Mouse (Mus musculus) embryonic facial prominence, embryonic 11.5 days (tissue): ENCODE data around the gene Hip1r. TPM values are rescaled to one million over a fixed set of nuclear protein-coding genes. Genes with fewer than 3 reads are reported as not detected.

Experiments used
- ATAC-seq: fragments of 200-750 bp; cut with Nextera tagmentation; replicated peaks from 2 replicates; pipeline ENCODE4 v1.8.0; 2017; ENCODE audit warnings: low read depth; ENCODE audit not compliant: insufficient number of reproducible peaks, low FRiP score, low TSS enrichment
- DNase-seq: peaks from one replicate; pipeline ENCODE4 v3.0.0-alpha.2; 2015; ENCODE audit warnings: low spot score
- H3K27ac ChIP-seq: fragments of 300-500 bp; sonication (generic); replicated peaks from 2 replicates; pipeline ENCODE4 v1.5.1; 2014; ENCODE audit warnings: mild to moderate bottlenecking, low read depth, low read length, control low read depth
- H3K27me3 ChIP-seq: fragments of 300-500 bp; sonication (generic); 2 replicates; pipeline ENCODE4 v1.6.1; 2014; ENCODE audit warnings: mild to moderate bottlenecking, low read length, moderate library complexity, mixed read lengths; ENCODE audit not compliant: control insufficient read depth, insufficient read depth
- H3K36me3 ChIP-seq: fragments of 300-500 bp; sonication (generic); replicated peaks from 2 replicates; pipeline ENCODE4 v1.6.1; 2014; ENCODE audit warnings: low read depth, mild to moderate bottlenecking, low read length, moderate library complexity, mixed read lengths; ENCODE audit not compliant: control insufficient read depth, insufficient read depth
- H3K4me1 ChIP-seq: fragments of 300-500 bp; sonication (generic); 2 replicates; pipeline ENCODE4 v1.6.1; 2014; ENCODE audit warnings: low read length, mixed read lengths; ENCODE audit not compliant: control insufficient read depth, insufficient read depth
- H3K4me2 ChIP-seq: fragments of 300-500 bp; sonication (generic); 2 replicates; pipeline ENCODE4 v1.6.1; 2014; ENCODE audit warnings: low read depth, mild to moderate bottlenecking, control low read depth, low read length, moderate library complexity
- H3K4me3 ChIP-seq: fragments of 300-500 bp; sonication (generic); 2 replicates; pipeline ENCODE4 v1.5.1; 2014; ENCODE audit warnings: low read depth, low read length, control low read depth
- H3K9ac ChIP-seq: fragments of 300-500 bp; sonication (generic); replicated peaks from 2 replicates; pipeline ENCODE4 v1.6.1; 2014; ENCODE audit warnings: mild to moderate bottlenecking, control low read depth, low read length
- H3K9me3 ChIP-seq: fragments of 300-500 bp; sonication (generic); replicated peaks from 2 replicates; pipeline ENCODE4 v1.6.1; 2016; ENCODE audit warnings: mild to moderate bottlenecking, low read length, inconsistent platforms, mixed read lengths; ENCODE audit not compliant: control insufficient read depth
- WGBS: fragments of 180-500 bp; shearing (Covaris S2); extraction: QIAGEN DNeasy Blood & Tissue Kit; methylation state at CpG from one replicate; pipeline ENCODE4 v1.1.7; 2014; 5-methylcytosine and 5-hydroxymethylcytosine counted together
- polyA plus RNA-seq: library from polyadenylated mRNA; unstranded; fragments of >200 nt; fragmentation: Nextera tagmentation; extraction: Ambion mirVana; gene quantifications from 2 replicates; pipeline ENCODE4 v1.2.1, GENCODE M21; 2014

Gene Hip1r
- polyA plus RNA-seq, 1 experiment from 2014 or later, result 3.0 TPM

- no peak overlapping the region for H3K4me3 ChIP-seq
- no peak overlapping the region; the same call in 1 of the 2 replicates for H3K9ac ChIP-seq
- H3K27ac ChIP-seq, result no peak overlapping the region
- no peak for ATAC-seq
- H3K4me1 ChIP-seq, result no peaks in the 10 kb centered on the region; the same call in 1 of the 2 replicates
- H3K27me3 ChIP-seq, result no peaks in the 10 kb centered on the region
- H3K36me3 ChIP-seq, result no peaks in the 10 kb centered on the region
- no peak overlapping the region for H3K4me2 ChIP-seq
- DNase-seq, result no peak
- no peaks in the 10 kb centered on the region for H3K9me3 ChIP-seq
- WGBS, result 75% methylated on average over 6 of the region's 6 CpGs
Measured at GRCm38 (mm10) chr5:124024677-124025076, 51.2 kb downstream of the Hip1r start.

DNA sequence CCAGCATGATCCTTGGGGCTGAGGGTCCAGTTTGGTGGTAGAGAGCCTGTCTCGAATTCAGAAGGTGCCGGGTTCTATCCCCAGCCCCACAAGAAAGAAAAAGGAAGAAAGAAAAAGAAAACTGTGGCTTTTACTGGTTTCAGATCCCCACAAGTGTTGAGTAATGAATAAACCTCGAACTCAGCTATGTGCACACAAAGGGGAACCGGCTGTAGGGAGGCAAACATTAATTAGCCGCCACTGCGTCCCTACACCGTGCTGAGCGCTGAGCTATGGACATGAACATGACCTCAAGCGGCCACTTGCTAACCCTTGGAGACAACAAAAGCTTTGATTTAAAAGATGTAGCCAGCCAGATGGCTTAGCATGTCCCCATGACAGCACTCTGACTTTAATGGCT is 51.7 kb downstream of the Hip1r start:
- no peak overlapping the region for H3K9ac ChIP-seq
- no peaks in the 10 kb centered on the region for H3K27me3 ChIP-seq
- H3K36me3 ChIP-seq, result no peaks in the 10 kb centered on the region
- WGBS, result 60% methylated on average over 9 of the region's 9 CpGs
- DNase-seq, result no peak
- no peak overlapping the region for H3K4me2 ChIP-seq
- no peak overlapping the region for H3K27ac ChIP-seq
- no peaks in the 10 kb centered on the region for H3K9me3 ChIP-seq
- no peak overlapping the region for H3K4me3 ChIP-seq
- no peaks in the 10 kb centered on the region; the same call in 1 of the 2 replicates for H3K4me1 ChIP-seq
- no peak for ATAC-seq

GRCm38 (mm10) chr5:124025587-124026441 is 52.4 kb downstream of the Hip1r start:
- WGBS, result 89% methylated on average over 15 of the region's 15 CpGs
- no peak; the same call in 1 of the 2 replicates for ATAC-seq
- Histone ChIP-seq H3K9me3 (no peaks in the 10 kb centered on the region), H3K36me3 (no peaks in the 10 kb centered on the region), H3K27ac (no peak overlapping the region), H3K9ac (no peak overlapping the region), H3K27me3 (no peaks in the 10 kb centered on the region), H3K4me3 (no peak overlapping the region), H3K4me1 (no peaks in the 10 kb centered on the region; the same call in 1 of the 2 replicates), H3K4me2 (no peak overlapping the region)
- no peak for DNase-seq

DNA sequence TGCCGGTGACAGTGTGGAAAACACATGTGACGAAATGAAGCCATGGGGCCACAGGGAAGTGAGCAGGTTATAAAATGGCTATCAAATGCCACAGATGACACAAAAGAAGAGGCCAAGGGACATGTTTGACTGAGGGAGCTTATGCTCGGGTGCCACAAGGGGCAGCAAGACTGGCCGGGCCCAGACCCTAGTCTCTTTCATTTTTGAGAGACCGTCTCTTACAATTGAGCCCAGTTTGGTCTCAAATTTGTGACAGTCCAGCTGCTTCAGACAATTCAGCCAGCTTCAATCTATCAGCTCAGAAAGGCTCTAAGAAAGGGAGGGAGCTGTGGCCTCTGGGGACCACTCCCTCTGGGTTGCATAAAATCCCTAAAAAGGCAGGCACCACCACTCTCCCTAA is 53.1 kb downstream of the Hip1r start:
- H3K27me3 ChIP-seq, result no peaks in the 10 kb centered on the region
- no peaks in the 10 kb centered on the region; the same call in 1 of the 2 replicates for H3K4me1 ChIP-seq
- H3K27ac ChIP-seq, result no peak overlapping the region
- no peak overlapping the region for H3K4me3 ChIP-seq
- H3K36me3 ChIP-seq, result no peaks in the 10 kb centered on the region
- H3K9ac ChIP-seq, result no peak overlapping the region
- DNase-seq (no peak), ATAC-seq (no peak)
- no peaks in the 10 kb centered on the region for H3K9me3 ChIP-seq
- 83% methylated on average over 5 of the region's 5 CpGs for WGBS
- H3K4me2 ChIP-seq, result no peak overlapping the region

DNA sequence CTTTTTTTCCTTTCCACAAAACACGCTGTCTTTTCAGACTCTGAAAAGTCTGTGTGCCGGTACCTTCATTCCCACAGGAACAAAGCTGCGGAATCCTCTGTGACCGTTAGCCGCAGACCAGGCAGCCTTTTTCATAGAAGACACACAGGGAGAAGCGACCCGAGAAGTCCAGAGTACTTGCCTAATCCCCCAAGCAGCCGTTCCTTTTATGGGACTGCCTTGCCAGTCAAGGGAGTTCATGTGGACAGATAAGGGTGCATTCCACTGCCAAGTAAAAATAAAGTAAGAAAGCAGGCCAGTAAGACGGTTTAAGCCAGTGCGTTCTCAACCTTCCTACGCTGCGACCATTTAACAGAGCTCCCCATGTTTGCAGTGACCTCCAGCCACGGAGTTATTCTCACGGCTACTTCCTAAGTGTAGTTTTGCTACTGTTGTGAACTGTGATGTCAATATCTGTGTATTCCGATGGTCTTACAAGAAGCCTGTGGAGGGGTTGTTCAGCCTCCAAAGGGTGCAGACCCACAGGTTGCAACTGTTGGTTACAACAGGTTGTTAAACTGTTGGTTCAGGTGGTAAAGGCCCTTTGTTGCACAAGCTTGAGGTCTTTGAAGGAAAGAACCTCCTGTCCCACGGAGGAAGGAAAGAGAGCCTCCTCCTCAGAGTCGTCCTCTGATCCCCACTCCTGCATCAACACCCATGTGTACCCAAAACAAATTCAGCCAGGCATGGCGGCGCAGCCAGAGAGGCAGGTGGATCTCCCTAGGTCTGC is 54.5 kb downstream of the Hip1r start:
- Histone ChIP-seq H3K4me2 (no peak overlapping the region), H3K27ac (0 out of 2 replicates have a peak overlapping the region, but pooled peaks have one; percentile 17), H3K27me3 (no peaks in the 10 kb centered on the region), H3K9ac (no peak overlapping the region), H3K36me3 (no peaks in the 10 kb centered on the region; the same call in 1 of the 2 replicates), H3K9me3 (no peaks in the 10 kb centered on the region), H3K4me1 (no peaks in the 10 kb centered on the region; the same call in 1 of the 2 replicates), H3K4me3 (no peak overlapping the region)
- DNase-seq, result no peak
- no peak for ATAC-seq
- 78% methylated on average over 19 of the region's 19 CpGs for WGBS

DNA sequence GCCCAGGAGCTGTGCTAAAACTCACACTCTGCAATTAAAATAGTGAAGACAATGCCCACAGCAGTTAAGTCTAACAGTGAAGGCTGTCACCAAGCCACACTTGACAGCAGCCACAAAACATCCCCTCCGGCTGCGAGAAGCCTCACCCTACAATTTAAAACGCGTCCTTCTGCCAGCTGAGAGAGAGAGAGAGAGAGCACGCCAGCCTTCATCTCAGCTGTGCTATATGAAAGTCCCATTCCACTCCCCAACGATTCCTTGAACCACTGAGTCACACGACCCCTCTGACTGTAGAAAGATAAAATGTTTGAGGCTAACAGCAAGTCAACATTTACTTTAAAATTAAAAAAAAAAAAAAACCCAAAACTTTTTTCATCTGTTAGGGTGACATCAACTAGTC is 55.3 kb downstream of the Hip1r start:
- no peak overlapping the region for H3K9ac ChIP-seq
- no peaks in the 10 kb centered on the region for H3K9me3 ChIP-seq
- no peak overlapping the region for H3K4me3 ChIP-seq
- H3K4me2 ChIP-seq, result no peak overlapping the region
- no peaks in the 10 kb centered on the region; the same call in 1 of the 2 replicates for H3K36me3 ChIP-seq
- no peak overlapping the region for H3K27ac ChIP-seq
- no peak for DNase-seq
- 77% methylated on average over 7 of the region's 7 CpGs for WGBS
- H3K27me3 ChIP-seq, result no peaks in the 10 kb centered on the region
- ATAC-seq, result no peak
- H3K4me1 ChIP-seq, result no peaks in the 10 kb centered on the region; the same call in 1 of the 2 replicates

GRCm38 (mm10) chr5:124029220-124030035 is 56.0 kb downstream of the Hip1r start:
- no peak overlapping the region for H3K4me3 ChIP-seq

More at GRCm38 (mm10) chr5:124029220-124030035, 56.0 kb downstream of the Hip1r start:
- Histone ChIP-seq H3K27me3 (no peaks in the 10 kb centered on the region), H3K9ac (no peak overlapping the region), H3K4me2 (no peak overlapping the region), H3K4me1 (no peaks in the 10 kb centered on the region; the same call in 1 of the 2 replicates), H3K9me3 (no peaks in the 10 kb centered on the region), H3K27ac (no peak overlapping the region), H3K36me3 (no peaks in the 10 kb centered on the region; the same call in 1 of the 2 replicates)
- no peak for ATAC-seq
- WGBS, result 91% methylated on average over 19 of the region's 19 CpGs
- DNase-seq, result no peak
